Mouse (Mus musculus) ES-E14 (cell line): ENCODE data around the gene Mars.
"Not testable (repeated sequence)": the region's sequence is repeated elsewhere in the genome, so short reads cannot be mapped to it uniquely, and the experiment has no call there.

Experiments used
- CHD2 ChIP-seq: IDR thresholded peaks from 2 replicates; pipeline ENCODE4 v1.6.1; 2014; ENCODE audit warnings: mild to moderate bottlenecking, low read depth, low read length, inconsistent platforms
- HCFC1 ChIP-seq: IDR thresholded peaks from 2 replicates; pipeline ENCODE4 v1.6.1; 2012; ENCODE audit warnings: low read length, inconsistent platforms, borderline replicate concordance; ENCODE audit not compliant: insufficient read depth
- MAFK ChIP-seq: IDR thresholded peaks from 2 replicates; pipeline ENCODE4 v1.6.1; 2014; ENCODE audit warnings: mild to moderate bottlenecking, low read depth, low read length, inconsistent platforms; ENCODE audit not compliant: insufficient read depth
- ZC3H11A ChIP-seq: IDR thresholded peaks from 2 replicates; pipeline ENCODE4 v1.6.1; 2012; ENCODE audit warnings: low read depth, mild to moderate bottlenecking, inconsistent platforms, low read length, borderline replicate concordance
- ZNF384 ChIP-seq: IDR thresholded peaks from 2 replicates; pipeline ENCODE4 v1.6.1; 2012; ENCODE audit warnings: low read depth, low read length, inconsistent platforms

DNA sequence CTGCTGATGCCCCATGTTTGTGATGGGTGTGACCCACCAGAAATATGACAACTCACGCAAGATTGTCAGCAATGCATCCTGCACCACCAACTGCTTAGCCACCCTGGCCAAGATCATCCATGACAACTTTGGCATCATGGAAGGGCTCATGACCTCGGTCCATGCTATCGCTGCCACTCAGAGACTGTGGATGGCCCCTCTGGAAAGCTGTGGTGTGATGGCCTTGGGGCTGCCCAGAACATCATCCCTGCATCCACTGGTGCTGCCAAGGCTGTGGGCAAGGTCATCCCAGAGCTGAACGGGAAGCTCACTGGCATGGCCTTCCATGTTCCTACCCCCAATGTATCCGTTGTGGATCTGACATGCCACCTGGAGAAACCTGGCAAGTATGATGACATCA is 1.9 kb upstream of the Mars start:
- not testable (repeated sequence) for TF ChIP-seq CHD2, ZC3H11A, ZNF384, HCFC1, MAFK
